Mouse (Mus musculus): ENCODE measurements at regions not wholly inside any gene's neighbourhood (a gene's known extent, or its start where the extent isn't known, plus 50 kb on each side); places are given as distances from the start of the nearest gene placed in this dataset.

GRCm38 (mm10) chr11:114281041-114281695 lies 214.3 kb upstream of the Sdk2 start:
- DNase-seq: no peak
- intact Hi-C loops (cut with DNase I): loop anchor here (5.0 kb wide), 2 partner anchors 74 to 214 kb away; partner anchors contain the start of gene Sdk2
- no peak overlapping the region for H3K4me3 ChIP-seq
- no peak overlapping the region for H3K27ac ChIP-seq
- TF ChIP-seq CTCF (IDR thresholded peaks at IDR 0.05): no peak

- no peak for DNase-seq
- Histone ChIP-seq H3K27ac (no peak overlapping the region), H3K4me3 (no peak overlapping the region)
- no peak for TF ChIP-seq CTCF (IDR thresholded peaks at IDR 0.05)
- intact Hi-C loops (cut with DNase I): no loop called here
Measured at GRCm38 (mm10) chr11:114277513-114278304, 210.9 kb upstream of the Sdk2 start.

- no peak overlapping the region for H3K4me3 ChIP-seq
- intact Hi-C loops (cut with DNase I): no loop called here
- H3K27ac ChIP-seq: no peak overlapping the region
- TF ChIP-seq CTCF (IDR thresholded peaks at IDR 0.05): no peak
- DNase-seq: no peak
Measured at GRCm38 (mm10) chr11:114270358-114271072, 203.7 kb upstream of the Sdk2 start.

GRCm38 (mm10) chr11:114261959-114262358 lies 195.1 kb upstream of the Sdk2 start:
- intact Hi-C loops (cut with DNase I): no loop called here
- H3K27ac ChIP-seq: no peak overlapping the region
- TF ChIP-seq CTCF (IDR thresholded peaks at IDR 0.05): no peak
- DNase-seq: no peak
- H3K4me3 ChIP-seq: no peak overlapping the region

- no peak overlapping the region for H3K27ac ChIP-seq
- intact Hi-C loops (cut with DNase I): no loop called here
Measured at GRCm38 (mm10) chr11:114258218-114258617, 191.4 kb upstream of the Sdk2 start.

GRCm38 (mm10) chr11:114257756-114258155 lies 190.9 kb upstream of the Sdk2 start:
- no peak for DNase-seq
- intact Hi-C loops (cut with DNase I): no loop called here

More at GRCm38 (mm10) chr11:114258218-114258617, 191.4 kb upstream of the Sdk2 start:
- no peak overlapping the region for H3K4me3 ChIP-seq
- no peak for TF ChIP-seq CTCF (IDR thresholded peaks at IDR 0.05)
- no peak for DNase-seq

GRCm38 (mm10) chr11:114257061-114257460 lies 190.2 kb upstream of the Sdk2 start:
- DNase-seq: no peak
- no peak overlapping the region for H3K4me3 ChIP-seq
- no peak overlapping the region for H3K27ac ChIP-seq
- intact Hi-C loops (cut with DNase I): no loop called here
- no peak for TF ChIP-seq CTCF (IDR thresholded peaks at IDR 0.05)

More at GRCm38 (mm10) chr11:114257756-114258155, 190.9 kb upstream of the Sdk2 start:
- Histone ChIP-seq H3K4me3 (no peak overlapping the region), H3K27ac (no peak overlapping the region)
- TF ChIP-seq CTCF (IDR thresholded peaks at IDR 0.05): no peak

GRCm38 (mm10) chr11:114254344-114254743 lies 187.5 kb upstream of the Sdk2 start:
- intact Hi-C loops (cut with DNase I): no loop called here
- no peak for DNase-seq
- Histone ChIP-seq H3K27ac (no peak overlapping the region), H3K4me3 (no peak overlapping the region)
- TF ChIP-seq CTCF (IDR thresholded peaks at IDR 0.05): no peak

- no peak for DNase-seq
- intact Hi-C loops (cut with DNase I): no loop called here
- Histone ChIP-seq H3K27ac (no peak overlapping the region), H3K4me3 (no peak overlapping the region)
- peak; percentile 50 for TF ChIP-seq CTCF (IDR thresholded peaks at IDR 0.05)
Measured at GRCm38 (mm10) chr11:114251614-114252013, 184.8 kb upstream of the Sdk2 start.

- Histone ChIP-seq H3K4me3 (no peak overlapping the region), H3K27ac (no peak overlapping the region)
- no peak for TF ChIP-seq CTCF (IDR thresholded peaks at IDR 0.05)
- intact Hi-C loops (cut with DNase I): no loop called here
- no peak for DNase-seq
Measured at GRCm38 (mm10) chr11:114249215-114249614, 182.4 kb upstream of the Sdk2 start.

- intact Hi-C loops (cut with DNase I): no loop called here
- TF ChIP-seq CTCF (IDR thresholded peaks at IDR 0.05): no peak
- DNase-seq: no peak
- Histone ChIP-seq H3K4me3 (no peak overlapping the region), H3K27ac (no peak overlapping the region)
Measured at GRCm38 (mm10) chr11:114248261-114248898, 181.5 kb upstream of the Sdk2 start.

- Histone ChIP-seq H3K4me3 (no peak overlapping the region), H3K27ac (no peak overlapping the region)
- intact Hi-C loops (cut with DNase I): no loop called here
- no peak for TF ChIP-seq CTCF (IDR thresholded peaks at IDR 0.05)
- no peak for DNase-seq
Measured at GRCm38 (mm10) chr11:114239311-114239803, 172.5 kb upstream of the Sdk2 start.
